Mouse (Mus musculus) embryonic fibroblast, embryonic 13.5 days (primary cell): ENCODE measurements around the gene Olfr545.

Experiments
- CTCF ChIP-seq: IDR thresholded peaks from 2 replicates; pipeline ENCODE4 v1.5.1; 2011; ENCODE audit warnings: mild to moderate bottlenecking, control low read depth, low read length, moderate library complexity, borderline replicate concordance; ENCODE audit not compliant: insufficient read depth
- POLR2A ChIP-seq: IDR thresholded peaks from 2 replicates; pipeline ENCODE4 v1.6.1; 2011; ENCODE audit warnings: low read depth, mild to moderate bottlenecking, control low read depth, low read length, moderate library complexity

DNA sequence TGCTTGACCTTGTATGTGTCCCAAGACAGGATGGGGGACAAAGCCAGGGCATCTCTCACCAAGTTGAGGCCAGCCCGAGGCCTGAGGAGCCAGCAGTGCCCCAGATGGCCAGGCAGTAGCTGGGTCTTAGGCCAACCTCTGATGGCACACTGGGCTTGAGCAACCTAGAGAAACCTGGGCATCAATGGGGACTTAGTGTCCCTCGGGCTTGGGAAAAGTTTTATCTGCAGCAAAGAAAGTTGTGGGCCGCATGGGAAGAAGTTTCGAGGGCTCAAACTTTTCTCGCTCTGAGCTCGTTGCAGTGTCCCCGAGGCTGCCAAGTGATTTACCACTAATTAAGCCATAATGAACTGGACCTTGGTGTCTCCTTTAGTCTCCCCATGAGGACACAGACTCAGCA lies 10.4 kb upstream of the Olfr545 start:
- TF ChIP-seq CTCF: no peak
- no peak for TF ChIP-seq POLR2A
